Comparison of ENCODE assay signal across 9 mouse cellular contexts in the genomic region with DNA sequence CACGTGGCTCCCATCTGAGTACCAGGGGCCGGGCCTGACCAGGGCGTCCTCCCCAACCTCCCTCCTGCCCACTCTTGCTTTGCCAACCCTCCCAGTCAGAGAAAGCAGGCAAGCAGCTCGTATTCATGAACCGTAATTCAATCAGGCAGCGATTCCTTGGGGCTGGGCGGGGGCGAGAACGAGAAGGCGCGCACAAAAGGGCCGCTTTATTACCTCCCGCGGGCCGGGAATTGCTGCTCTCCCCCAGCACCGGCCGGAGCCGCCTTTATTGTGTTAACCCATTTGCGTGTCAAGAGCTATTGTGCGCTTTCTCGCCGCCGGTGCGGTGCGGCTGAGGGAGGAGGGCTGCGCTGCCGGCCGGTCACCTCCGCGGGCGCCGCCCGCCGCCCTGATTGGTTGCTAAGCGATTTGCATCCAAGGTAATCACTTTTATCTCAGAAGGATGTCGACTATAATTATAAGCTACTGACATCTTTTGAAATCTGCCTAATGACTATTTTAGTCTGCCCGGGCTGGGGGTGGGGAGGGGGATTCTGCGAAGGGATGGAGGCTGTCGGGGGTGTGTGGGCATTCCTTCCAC. TPM values are rescaled to one million over a fixed set of nuclear protein-coding genes. Genes with fewer than 3 reads are reported as not detected.
A peak's percentile ranks its signal among the peaks of the same experiment; 100 is the strongest.
DNase-seq lines count a peak whose midpoint lies in the region; ATAC-seq and TF ChIP-seq lines count a peak whose summit lies in the region.
"Had no signal": no experiment of that assay in that cellular context is flagged by ENCODE, and none has a peak within 500 bp of the region (broad histone marks: within the 10 kb centered on the region; RNA-seq: fewer than 3 reads in every experiment).

No protein-coding gene starts in this region.

- H3K9ac ChIP-seq in heart, embryonic 11.5 days (ENCODE audit: low read depth, low read length), result peak overlapping the region; percentile 28; the same call in 1 of the 2 replicates
- H3K9ac ChIP-seq in forebrain, embryonic 15.5 days (replicated peaks), result peak overlapping the region; percentile 47
- H3K9ac ChIP-seq in liver, embryonic 16.5 days (ENCODE audit: low read depth, low read length), result no peak overlapping the region
- peak overlapping the region; percentile 62 for H3K9ac ChIP-seq in stomach, embryonic 16.5 days (ENCODE audit: low read length)

- peak overlapping the region; percentile 69 for H3K4me2 ChIP-seq in heart, embryonic 11.5 days
- peak overlapping the region; percentile 56 for H3K4me2 ChIP-seq in forebrain, embryonic 15.5 days (replicated peaks)
- H3K4me2 ChIP-seq in liver, embryonic 16.5 days (ENCODE audit: low read depth, low read length), result peak overlapping the region; percentile 30
- H3K4me2 ChIP-seq in stomach, embryonic 16.5 days (ENCODE audit: low read depth, low read length), result peak overlapping the region; percentile 57

- H3K9me3 ChIP-seq in heart, embryonic 11.5 days (replicated peaks; ENCODE audit: control insufficient read depth, low read length), result no peaks in the 10 kb centered on the region
- H3K9me3 ChIP-seq in G1E (replicated peaks), result peaks cover 13% of the 10 kb centered on the region
- no peaks in the 10 kb centered on the region for H3K9me3 ChIP-seq in forebrain, embryonic 15.5 days
- no peaks in the 10 kb centered on the region for H3K9me3 ChIP-seq in liver, embryonic 16.5 days (replicated peaks; ENCODE audit: control insufficient read depth, low read length)
- H3K9me3 ChIP-seq in stomach, embryonic 16.5 days (replicated peaks; ENCODE audit: control insufficient read depth, low read length), result no peaks in the 10 kb centered on the region

- DNase-seq in heart, postnatal 4 days, result no peak
- DNase-seq in G1E (ENCODE audit: low spot score), result no peak
- no peak for DNase-seq in spleen, postnatal 10 days (ENCODE audit: low spot score in 2 of 2)
- DNase-seq in thymus, postnatal 14 days, result no peak

- TF ChIP-seq CTCF in G1E (IDR thresholded peaks at IDR 0.05; ENCODE audit: low read depth, low read length), result no peak

- peaks cover 37% of the 10 kb centered on the region for H3K4me1 ChIP-seq in heart, embryonic 11.5 days (ENCODE audit: control insufficient read depth, insufficient read depth, low read length)
- H3K4me1 ChIP-seq in G1E (ENCODE audit: insufficient read depth, low read depth, low read length), result peaks cover 64% of the 10 kb centered on the region
- H3K4me1 ChIP-seq in forebrain, embryonic 15.5 days, result peaks cover 85% of the 10 kb centered on the region
- peaks cover 20% of the 10 kb centered on the region for H3K4me1 ChIP-seq in liver, embryonic 16.5 days (ENCODE audit: control insufficient read depth, low read depth, low read length)
- H3K4me1 ChIP-seq in stomach, embryonic 16.5 days (ENCODE audit: control insufficient read depth, insufficient read depth, low read length), result peaks cover 63% of the 10 kb centered on the region

- ATAC-seq in heart, embryonic 11.5 days (replicated peaks; ENCODE audit: insufficient number of reproducible peaks, low FRiP score, low TSS enrichment), result no peak
- no peak for ATAC-seq in G1E (ENCODE audit: extremely low read depth, insufficient number of reproducible peaks, low FRiP score, poor library complexity, severe bottlenecking)
- ATAC-seq in forebrain, embryonic 15.5 days (replicated peaks), result no peak
- ATAC-seq in liver, embryonic 16.5 days (ENCODE audit: low read depth), result no peak
- ATAC-seq in stomach, embryonic 16.5 days (ENCODE audit: insufficient read depth, low FRiP score), result no peak

- peak overlapping the region; percentile 38 for H3K4me3 ChIP-seq in heart, embryonic 11.5 days (ENCODE audit: low read depth, low read length)
- peak overlapping the region; percentile 24; the same call in 1 of the 2 replicates for H3K4me3 ChIP-seq in G1E (ENCODE audit: low read depth, low read length)
- peak overlapping the region; percentile 68 for H3K4me3 ChIP-seq in forebrain, embryonic 15.5 days
- H3K4me3 ChIP-seq in liver, embryonic 16.5 days (ENCODE audit: low read depth, low read length), result peak overlapping the region; percentile 9
- peak overlapping the region; percentile 37 for H3K4me3 ChIP-seq in stomach, embryonic 16.5 days (replicated peaks; ENCODE audit: low read length)

- no peak overlapping the region for H3K27ac ChIP-seq in heart, embryonic 11.5 days (ENCODE audit: low read depth, low read length)
- peak overlapping the region; percentile 82 for H3K27ac ChIP-seq in forebrain, embryonic 15.5 days (replicated peaks)
- H3K27ac ChIP-seq in liver, embryonic 16.5 days (ENCODE audit: low read length), result no peak overlapping the region
- H3K27ac ChIP-seq in stomach, embryonic 16.5 days (ENCODE audit: low read length), result no peak overlapping the region

- 3% methylated on average over 39 of the region's 39 CpGs for WGBS in heart, embryonic 11.5 days (ENCODE audit: insufficient replicate concordance)
- WGBS in forebrain, embryonic 15.5 days, result 0% methylated on average over 39 of the region's 39 CpGs
- WGBS in liver, embryonic 16.5 days (ENCODE audit: insufficient replicate concordance), result 3% methylated on average over 39 of the region's 39 CpGs
- WGBS in stomach, embryonic 16.5 days, result 2% methylated on average over 39 of the region's 39 CpGs

- peaks cover 49% of the 10 kb centered on the region for H3K27me3 ChIP-seq in heart, embryonic 11.5 days (ENCODE audit: control insufficient read depth, insufficient read depth, low read length)
- H3K27me3 ChIP-seq in G1E (ENCODE audit: insufficient read depth, low read length), result peaks cover 43% of the 10 kb centered on the region
- peaks cover 32% of the 10 kb centered on the region for H3K27me3 ChIP-seq in forebrain, embryonic 15.5 days
- H3K27me3 ChIP-seq in liver, embryonic 16.5 days (ENCODE audit: control insufficient read depth, insufficient read depth, low read depth, low read length), result peaks cover 66% of the 10 kb centered on the region
- H3K27me3 ChIP-seq in stomach, embryonic 16.5 days (ENCODE audit: control insufficient read depth, insufficient read depth, low read length), result no peaks in the 10 kb centered on the region

- H3K36me3 ChIP-seq in heart, embryonic 11.5 days (ENCODE audit: control insufficient read depth, insufficient read depth, low read length), result no peaks in the 10 kb centered on the region
- peaks cover 35% of the 10 kb centered on the region for H3K36me3 ChIP-seq in G1E (replicated peaks)
- no peaks in the 10 kb centered on the region for H3K36me3 ChIP-seq in forebrain, embryonic 15.5 days
- no peaks in the 10 kb centered on the region for H3K36me3 ChIP-seq in liver, embryonic 16.5 days (ENCODE audit: control insufficient read depth, insufficient read depth)
- no peaks in the 10 kb centered on the region for H3K36me3 ChIP-seq in stomach, embryonic 16.5 days (ENCODE audit: control insufficient read depth, insufficient read depth, low read length)

RNA-seq across cellular contexts. Expression of a gene that starts 3.7 kb away (rescaled TPM):
- 0.55 and 0.79 TPM in 2 replicates for polyA plus RNA-seq in heart, embryonic 11.5 days (2014; fragmentation: Nextera tagmentation; extraction: Ambion mirVana)
- total RNA-seq in heart, postnatal 4 days (2021), result 1 to 10 TPM; 6.0 to 7.0 TPM
- total RNA-seq in G1E (2014; fragmentation: Nextera tagmentation), result 3.2 and 3.8 TPM in 2 replicates
- 0.12 and 0.71 TPM in 2 replicates for total RNA-seq in G1E (2017)
- polyA plus RNA-seq in G1E (2012), result 6.9 and 7.3 TPM in 2 replicates
- 5.2 and 5.6 TPM in 2 replicates for polyA plus RNA-seq in forebrain, embryonic 15.5 days (2015; fragmentation: Nextera tagmentation; extraction: Ambion mirVana)
- 0.46 and 0.67 TPM in 2 replicates for polyA plus RNA-seq in liver, embryonic 16.5 days (2015; fragmentation: Nextera tagmentation; extraction: Ambion mirVana)
- 1.4 and 1.6 TPM in 2 replicates for polyA plus RNA-seq in stomach, embryonic 16.5 days (2015; fragmentation: Nextera tagmentation; extraction: Ambion mirVana)
- total RNA-seq: CH12.LX had no signal

Comparison
In these comparisons a context has a peak if more than half of its experiments do, and no peak if none do; other contexts are left out.
1. H3K4me3 ChIP-seq: peak in every context shown above with its lines; median percentile 68 in forebrain, embryonic 15.5 days; 38 in heart, embryonic 11.5 days; 37 in stomach, embryonic 16.5 days; 24 in G1E; 9 in liver, embryonic 16.5 days.